Mouse (Mus musculus): Measurements from ENCODE around the gene Asic2.

DNA sequence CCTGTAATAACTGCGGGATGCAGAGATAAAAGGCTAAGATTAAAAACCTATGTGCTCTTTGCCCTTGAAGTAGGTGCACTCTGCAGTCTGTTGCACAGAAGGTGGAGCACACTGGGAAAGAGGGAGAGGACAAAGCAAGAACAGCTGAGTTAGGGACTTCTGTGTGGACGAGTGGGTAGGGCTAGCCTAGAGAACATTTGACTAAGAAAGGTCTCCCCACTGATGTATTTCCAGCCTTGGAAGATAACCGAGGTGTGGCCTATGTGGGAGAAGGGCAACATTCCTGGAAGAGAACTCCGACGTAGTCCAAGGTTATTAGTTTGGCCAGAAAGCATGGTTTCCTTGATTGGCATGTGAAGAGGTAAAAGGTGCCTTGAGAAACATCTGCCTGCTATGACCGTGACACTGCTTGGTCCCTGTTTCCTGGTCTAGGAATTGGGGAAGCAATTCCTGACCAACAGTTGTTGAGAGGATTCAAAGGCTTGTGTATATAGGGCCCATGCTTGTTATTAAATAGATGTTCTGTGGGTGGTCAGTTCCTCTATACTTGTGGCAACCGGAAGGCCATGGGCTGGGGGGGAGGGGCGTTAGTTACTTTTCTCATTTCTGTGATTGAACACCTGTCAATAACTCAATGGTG, 463.3 kb downstream of the Asic2 start:
- TF ChIP-seq CTCF (IDR thresholded peaks at IDR 0.05; ENCODE audit: low read depth) (no peak), EP300 (IDR thresholded peaks at IDR 0.05; ENCODE audit: low read depth) (no peak)
